Mouse (Mus musculus) A20 (cell line): ENCODE results near the gene Atox1.
"Not testable (repeated sequence)": the region's sequence is repeated elsewhere in the genome, so short reads cannot be mapped to it uniquely, and the experiment has no call there.

Source experiments
- DNase-seq: peaks from one replicate; pipeline ENCODE4 v3.0.0-alpha.2; 2011; ENCODE audit warnings: low read depth, low spot score

The Atox1 gene

GRCm38 (mm10) chr11:55453640-55454039, 7.4 kb downstream of the Atox1 start:
- DNase-seq: no peak

GRCm38 (mm10) chr11:55450311-55450710, 10.7 kb downstream of the Atox1 start:
- DNase-seq: no peak

GRCm38 (mm10) chr11:55449531-55449930, 11.5 kb downstream of the Atox1 start:
- no peak for DNase-seq

GRCm38 (mm10) chr11:55446579-55446978, 14.5 kb downstream of the Atox1 start:
- DNase-seq: peak; percentile 75

GRCm38 (mm10) chr11:55444772-55445171, 16.3 kb downstream of the Atox1 start:
- DNase-seq: peak; percentile 60

GRCm38 (mm10) chr11:55439718-55440117, 21.3 kb downstream of the Atox1 start:
- no peak for DNase-seq

GRCm38 (mm10) chr11:55438031-55438430, 23.0 kb downstream of the Atox1 start:
- no peak for DNase-seq

- DNase-seq: no peak
Measured at GRCm38 (mm10) chr11:55436089-55436488, 24.9 kb downstream of the Atox1 start.

GRCm38 (mm10) chr11:55432981-55433380, 28.1 kb downstream of the Atox1 start:
- DNase-seq: peak; percentile 42

- DNase-seq: no peak
Measured at GRCm38 (mm10) chr11:55429973-55430372, 31.1 kb downstream of the Atox1 start.

- DNase-seq: no peak
Measured at GRCm38 (mm10) chr11:55428186-55429012, 32.6 kb downstream of the Atox1 start.

GRCm38 (mm10) chr11:55424746-55425360, 36.2 kb downstream of the Atox1 start:
- no peak for DNase-seq

GRCm38 (mm10) chr11:55423756-55424155, 37.3 kb downstream of the Atox1 start:
- no peak for DNase-seq

GRCm38 (mm10) chr11:55422978-55423377, 38.1 kb downstream of the Atox1 start, which contains the start of gene Sparc:
Sparc (minus strand) TSS chr11:55423183.
- DNase-seq: no peak

- DNase-seq: no peak
Measured at GRCm38 (mm10) chr11:55419678-55420307, 41.2 kb downstream of the Atox1 start.

GRCm38 (mm10) chr11:55419296-55419677, 41.8 kb downstream of the Atox1 start:
- no peak for DNase-seq

GRCm38 (mm10) chr11:55418704-55419061, 42.4 kb downstream of the Atox1 start:
- DNase-seq: no peak

- no peak for DNase-seq
Measured at GRCm38 (mm10) chr11:55417898-55418703, 42.9 kb downstream of the Atox1 start.

- DNase-seq: no peak
Measured at GRCm38 (mm10) chr11:55416609-55417265, 44.3 kb downstream of the Atox1 start.

GRCm38 (mm10) chr11:55415731-55416130, 45.3 kb downstream of the Atox1 start:
- DNase-seq: not testable (repeated sequence)

GRCm38 (mm10) chr11:55415036-55415704, 45.9 kb downstream of the Atox1 start:
- no peak for DNase-seq
